Mouse (Mus musculus) liver, embryonic 16.5 days (tissue): ENCODE results near the gene Celsr2. TPM values are rescaled to one million over a fixed set of nuclear protein-coding genes. Genes with fewer than 3 reads are reported as not detected.

Source experiments
- ATAC-seq: fragments of 200-750 bp; cut with Nextera tagmentation; 2 replicates; pipeline ENCODE4 v1.8.0; 2017; ENCODE audit warnings: low read depth, mild to moderate bottlenecking, moderate number of reproducible peaks, moderate library complexity
- H3K27ac ChIP-seq: fragments of 300-500 bp; sonication (generic); 2 replicates; pipeline ENCODE4 v1.5.1; 2014; ENCODE audit warnings: mild to moderate bottlenecking, low read length
- H3K27me3 ChIP-seq: fragments of 300-500 bp; sonication (generic); 2 replicates; pipeline ENCODE4 v1.6.1; 2014; ENCODE audit warnings: low read depth, low read length, mixed read lengths; ENCODE audit not compliant: control insufficient read depth, insufficient read depth
- H3K36me3 ChIP-seq: fragments of 300-500 bp; sonication (generic); 2 replicates; pipeline ENCODE4 v1.6.1; 2014; ENCODE audit warnings: mild to moderate bottlenecking; ENCODE audit not compliant: control insufficient read depth, insufficient read depth
- H3K4me1 ChIP-seq: fragments of 300-500 bp; sonication (generic); 2 replicates; pipeline ENCODE4 v1.6.1; 2014; ENCODE audit warnings: low read depth, low read length, mixed read lengths; ENCODE audit not compliant: control insufficient read depth
- H3K4me2 ChIP-seq: fragments of 300-500 bp; sonication (generic); 2 replicates; pipeline ENCODE4 v1.6.1; 2014; ENCODE audit warnings: low read depth, low read length, mixed read lengths
- H3K4me3 ChIP-seq: fragments of 300-500 bp; sonication (generic); 2 replicates; pipeline ENCODE4 v1.5.1; 2014; ENCODE audit warnings: low read depth, mild to moderate bottlenecking, low read length
- H3K9ac ChIP-seq: fragments of 300-500 bp; sonication (generic); 2 replicates; pipeline ENCODE4 v1.6.1; 2014; ENCODE audit warnings: low read depth, low read length
- H3K9me3 ChIP-seq: fragments of 300-500 bp; sonication (generic); replicated peaks from 2 replicates; pipeline ENCODE4 v1.6.1; 2016; ENCODE audit warnings: low read length; ENCODE audit not compliant: control insufficient read depth
- WGBS: fragments of 180-500 bp; shearing (Covaris S2); extraction: QIAGEN DNeasy Blood & Tissue Kit; methylation state at CpG from one replicate; pipeline ENCODE4 v1.1.7; 2014; ENCODE audit not compliant: insufficient replicate concordance; 5-methylcytosine and 5-hydroxymethylcytosine counted together
- polyA plus RNA-seq: library from polyadenylated mRNA; unstranded; fragments of >200 nt; fragmentation: Nextera tagmentation; extraction: Ambion mirVana; gene quantifications from 2 replicates; pipeline ENCODE4 v1.2.1, GENCODE M21; 2015

Celsr2 gene
- polyA plus RNA-seq, 1 experiment from 2014 or later: 0.30 TPM

GRCm38 (mm10) chr3:108355245-108355644 lies 60.1 kb downstream of the Celsr2 start:
- H3K9ac ChIP-seq: no peak overlapping the region
- 42% methylated on average over 3 of the region's 3 CpGs for WGBS
- H3K27ac ChIP-seq: no peak overlapping the region
- no peaks in the 10 kb centered on the region for H3K4me1 ChIP-seq
- H3K9me3 ChIP-seq: no peaks in the 10 kb centered on the region
- peaks cover 5% of the 10 kb centered on the region; the same call in 1 of the 2 replicates for H3K36me3 ChIP-seq
- H3K4me2 ChIP-seq: no peak overlapping the region
- ATAC-seq: peak; percentile 67
- no peaks in the 10 kb centered on the region for H3K27me3 ChIP-seq
- no peak overlapping the region for H3K4me3 ChIP-seq

- 58% methylated on average over 9 of the region's 9 CpGs for WGBS
- ATAC-seq: no peak
- no peak overlapping the region for H3K4me3 ChIP-seq
- no peak overlapping the region for H3K4me2 ChIP-seq
- H3K36me3 ChIP-seq: peaks cover 5% of the 10 kb centered on the region
- H3K9me3 ChIP-seq: no peaks in the 10 kb centered on the region
- H3K9ac ChIP-seq: no peak overlapping the region
- H3K27me3 ChIP-seq: no peaks in the 10 kb centered on the region
- H3K4me1 ChIP-seq: no peaks in the 10 kb centered on the region
- no peak overlapping the region for H3K27ac ChIP-seq
Measured at GRCm38 (mm10) chr3:108348376-108348775, 67.0 kb downstream of the Celsr2 start.

GRCm38 (mm10) chr3:108345855-108346254 lies 69.5 kb downstream of the Celsr2 start:
- Histone ChIP-seq H3K4me2 (no peak overlapping the region), H3K36me3 (peaks cover 2% of the 10 kb centered on the region), H3K27me3 (no peaks in the 10 kb centered on the region), H3K4me1 (no peaks in the 10 kb centered on the region), H3K9me3 (no peaks in the 10 kb centered on the region), H3K4me3 (no peak overlapping the region), H3K9ac (no peak overlapping the region), H3K27ac (no peak overlapping the region)
- 40% methylated on average over 7 of the region's 7 CpGs for WGBS
- no peak for ATAC-seq

- Histone ChIP-seq H3K4me3 (no peak overlapping the region), H3K9ac (no peak overlapping the region), H3K27me3 (no peaks in the 10 kb centered on the region), H3K4me2 (no peak overlapping the region), H3K4me1 (no peaks in the 10 kb centered on the region), H3K27ac (no peak overlapping the region), H3K9me3 (no peaks in the 10 kb centered on the region), H3K36me3 (peaks cover 2% of the 10 kb centered on the region; the same call in 1 of the 2 replicates)
- no peak for ATAC-seq
- WGBS: 65% methylated on average over 7 of the region's 7 CpGs
Measured at GRCm38 (mm10) chr3:108342185-108342584, 73.2 kb downstream of the Celsr2 start.

- Histone ChIP-seq H3K4me3 (no peak overlapping the region), H3K9me3 (no peaks in the 10 kb centered on the region), H3K4me1 (no peaks in the 10 kb centered on the region; the same call in 1 of the 2 replicates), H3K27ac (no peak overlapping the region), H3K27me3 (no peaks in the 10 kb centered on the region), H3K4me2 (no peak overlapping the region), H3K36me3 (0 out of 2 replicates have a peak, but pooled peaks cover 2% of the 10 kb centered on the region), H3K9ac (no peak overlapping the region)
- ATAC-seq: no peak
- WGBS: 62% methylated on average over 2 of the region's 2 CpGs
Measured at GRCm38 (mm10) chr3:108341040-108341439, 74.3 kb downstream of the Celsr2 start.

Other genes with a start within 250 kb of the Celsr2 start
- gene Amigo1, start 229.2 kb downstream of the Celsr2 start, polyA plus RNA-seq: 0.61 and 0.64 TPM in 2 replicates
- 1.9 TPM in 2 replicates for gene Cyb561d1, start 214.3 kb downstream of the Celsr2 start, polyA plus RNA-seq
- gene Atxn7l2, start 204.6 kb downstream of the Celsr2 start, polyA plus RNA-seq: 2.0 and 2.1 TPM in 2 replicates
- gene Sypl2, start 188.9 kb downstream of the Celsr2 start, polyA plus RNA-seq: 0.20 and 0.71 TPM in 2 replicates
- 126 and 136 TPM in 2 replicates for gene Psma5, start 158.6 kb downstream of the Celsr2 start, polyA plus RNA-seq
- gene Sort1, start 131.5 kb downstream of the Celsr2 start, polyA plus RNA-seq: 1.8 and 2.5 TPM in 2 replicates
- 0.71 and 1.0 TPM in 2 replicates for gene Mybphl, start 50.6 kb downstream of the Celsr2 start, polyA plus RNA-seq
- 12.0 and 12.1 TPM in 2 replicates for gene Psrc1, start 31.7 kb downstream of the Celsr2 start, polyA plus RNA-seq
- 72.6 and 76.8 TPM in 2 replicates for gene Sars, start 29.7 kb upstream of the Celsr2 start, polyA plus RNA-seq
- gene 1700013F07Rik, start 118.6 kb upstream of the Celsr2 start, polyA plus RNA-seq: not detected in 2 replicates
- 0.21 and 0.63 TPM in 2 replicates for gene 5330417C22Rik, start 121.0 kb upstream of the Celsr2 start, polyA plus RNA-seq
- 16.1 and 16.8 TPM in 2 replicates for gene Tmem167b, start 146.9 kb upstream of the Celsr2 start, polyA plus RNA-seq
- gene Taf13, start 156.1 kb upstream of the Celsr2 start, polyA plus RNA-seq: 8.9 and 10.3 TPM in 2 replicates
- gene Wdr47, start 175.7 kb upstream of the Celsr2 start, polyA plus RNA-seq: 1.4 and 1.9 TPM in 2 replicates
- 37.8 and 37.9 TPM in 2 replicates for gene Clcc1, start 238.4 kb upstream of the Celsr2 start, polyA plus RNA-seq